Mouse (Mus musculus): ENCODE results near the gene Heatr6. TPM values are rescaled to one million over a fixed set of nuclear protein-coding genes. Genes with fewer than 3 reads are reported as not detected.

Heatr6 gene
- polyA plus RNA-seq, 1 experiment from 2014 or later: 34.1 TPM

DNA sequence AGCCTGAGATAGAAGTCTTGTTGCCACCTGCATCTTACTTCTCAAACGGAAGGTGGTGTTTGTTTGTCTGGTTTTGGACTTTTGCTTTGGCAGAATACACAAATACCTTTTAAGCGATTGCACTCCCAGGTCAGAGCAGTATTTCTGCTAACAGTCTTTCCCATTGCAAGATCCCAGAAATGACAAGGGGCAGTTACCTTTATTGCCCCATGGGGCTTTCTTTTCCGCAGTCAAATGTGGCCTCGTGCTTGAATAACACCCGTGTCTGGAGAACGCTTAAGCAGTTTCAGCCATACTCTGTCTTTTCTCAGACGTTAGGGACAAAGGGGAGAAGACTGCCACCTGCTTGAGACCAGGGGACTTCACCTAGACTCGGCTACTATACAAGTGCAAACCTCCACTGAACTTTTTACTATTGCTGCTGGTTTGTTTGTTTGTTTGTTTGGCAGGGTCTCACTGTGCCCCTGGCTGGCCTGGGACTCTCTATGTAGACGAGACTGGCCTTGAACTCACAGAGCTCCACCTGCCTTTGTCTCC, 65.2 kb downstream of the Heatr6 start:
- H3K9ac ChIP-seq: no peak overlapping the region
- H3K9me3 ChIP-seq (replicated peaks): no peaks in the 10 kb centered on the region
- H3K27ac ChIP-seq: no peak overlapping the region
- H3K4me1 ChIP-seq: peaks cover 12% of the 10 kb centered on the region; the same call in 1 of the 2 replicates
- no peak overlapping the region for H3K4me3 ChIP-seq
- H3K36me3 ChIP-seq: no peaks in the 10 kb centered on the region
- H3K4me2 ChIP-seq (replicated peaks): no peak overlapping the region
- no peak for ATAC-seq (ENCODE audit: low FRiP score)
- WGBS: 62% methylated on average over 9 of the region's 9 CpGs
- peaks cover 4% of the 10 kb centered on the region; the same call in 1 of the 2 replicates for H3K27me3 ChIP-seq

DNA sequence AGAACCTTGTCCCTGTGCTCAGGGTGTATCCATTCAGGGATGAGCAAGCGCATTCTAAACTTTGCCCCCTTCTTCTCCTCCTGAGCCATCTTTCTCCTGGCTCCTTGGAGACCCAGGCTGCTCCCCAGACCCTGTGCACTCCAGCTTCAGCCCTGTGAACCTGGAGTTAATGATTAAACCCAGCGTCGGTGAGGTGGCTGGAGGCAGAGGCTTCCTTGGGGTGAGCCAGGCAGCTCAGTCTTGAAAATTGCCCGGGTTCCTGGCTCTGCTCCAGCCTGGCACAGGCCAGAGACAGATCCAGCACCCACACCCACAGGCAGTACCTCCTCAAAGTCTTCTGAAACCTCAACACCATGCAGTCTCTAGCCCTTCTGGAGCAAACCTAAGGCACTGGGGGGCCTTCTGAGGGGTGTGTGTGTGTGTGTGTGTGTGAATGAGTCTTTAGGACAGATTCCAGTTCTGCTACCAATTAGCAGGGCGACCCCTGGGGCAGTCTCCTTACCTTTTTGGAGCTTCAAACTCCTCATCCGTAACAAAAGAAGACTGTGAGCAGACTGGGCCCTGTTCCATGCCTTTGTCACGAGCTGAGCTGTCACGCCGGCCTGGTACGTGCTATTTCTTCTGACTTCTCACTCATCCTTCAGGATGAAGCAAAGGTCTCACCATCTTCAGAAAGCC, 66.4 kb downstream of the Heatr6 start:
- 42% methylated on average over 10 of the region's 10 CpGs for WGBS
- ATAC-seq (ENCODE audit: low FRiP score): no peak
- peaks cover 4% of the 10 kb centered on the region; the same call in 1 of the 2 replicates for H3K27me3 ChIP-seq
- no peak overlapping the region for H3K4me3 ChIP-seq
- H3K4me1 ChIP-seq: peaks cover 12% of the 10 kb centered on the region; the same call in 1 of the 2 replicates
- H3K36me3 ChIP-seq: no peaks in the 10 kb centered on the region
- H3K27ac ChIP-seq: no peak overlapping the region
- no peaks in the 10 kb centered on the region for H3K9me3 ChIP-seq (replicated peaks)
- no peak overlapping the region for H3K9ac ChIP-seq
- no peak overlapping the region for H3K4me2 ChIP-seq (replicated peaks)

DNA sequence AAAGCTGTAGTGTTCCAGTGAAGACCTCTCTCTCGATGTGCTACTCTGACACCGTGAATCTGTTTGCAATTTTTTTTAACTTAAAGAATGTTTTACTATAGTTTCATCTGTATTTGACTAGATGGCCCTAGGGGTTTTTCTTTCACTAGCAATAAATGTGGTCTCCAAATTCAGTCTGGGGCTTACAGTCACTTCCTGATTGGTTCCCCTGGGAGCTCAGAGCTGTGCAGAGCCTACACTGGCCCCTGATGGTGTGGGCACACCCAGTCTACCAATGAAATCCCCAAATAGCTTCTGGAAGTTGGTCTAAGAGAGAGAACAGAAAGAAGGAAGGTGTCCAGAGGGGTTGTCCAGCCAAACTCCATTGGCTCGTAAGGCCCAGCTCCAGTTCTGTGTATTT, 72.6 kb downstream of the Heatr6 start:
- H3K27me3 ChIP-seq: no peaks in the 10 kb centered on the region
- no peaks in the 10 kb centered on the region for H3K36me3 ChIP-seq
- ATAC-seq (ENCODE audit: low FRiP score): no peak
- no peak overlapping the region for H3K9ac ChIP-seq
- no peak overlapping the region for H3K27ac ChIP-seq
- H3K9me3 ChIP-seq (replicated peaks): no peaks in the 10 kb centered on the region
- 87% methylated on average over 3 of the region's 3 CpGs for WGBS
- H3K4me2 ChIP-seq (replicated peaks): no peak overlapping the region
- no peak overlapping the region for H3K4me3 ChIP-seq
- no peaks in the 10 kb centered on the region for H3K4me1 ChIP-seq

DNA sequence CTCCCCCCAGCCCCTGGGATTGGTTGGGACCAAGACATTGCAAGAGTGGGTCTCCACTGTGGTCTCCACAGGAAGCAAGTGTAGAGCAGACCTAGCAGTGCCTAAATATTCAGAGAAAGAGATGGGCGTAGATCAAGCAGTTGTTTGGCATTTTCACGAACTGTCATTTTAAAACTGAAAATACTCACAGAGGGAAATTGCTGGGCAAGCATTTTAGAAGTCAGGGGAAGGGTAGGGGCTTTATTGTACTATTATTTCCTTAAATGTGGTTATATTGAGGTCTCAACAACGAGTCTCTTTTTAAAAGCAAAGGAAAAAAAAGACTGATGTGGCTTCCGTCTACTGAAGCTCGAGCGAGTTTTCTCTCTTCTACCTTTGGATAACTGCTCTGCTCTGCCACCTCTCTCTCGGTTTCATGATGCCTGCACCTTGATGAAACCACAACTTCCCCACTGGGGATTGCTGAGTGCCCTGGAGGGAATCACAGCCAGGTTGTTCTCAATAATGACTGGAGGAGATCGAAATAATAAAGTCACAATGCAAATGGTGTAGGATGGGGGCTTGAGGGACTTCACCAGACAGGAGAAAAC, 75.2 kb downstream of the Heatr6 start:
- ATAC-seq (ENCODE audit: low FRiP score): no peak
- Histone ChIP-seq H3K9ac (no peak overlapping the region), H3K4me2 (replicated peaks) (no peak overlapping the region), H3K27ac (no peak overlapping the region), H3K4me3 (no peak overlapping the region), H3K27me3 (no peaks in the 10 kb centered on the region), H3K4me1 (no peaks in the 10 kb centered on the region), H3K36me3 (no peaks in the 10 kb centered on the region), H3K9me3 (replicated peaks) (no peaks in the 10 kb centered on the region)
- 80% methylated on average over 8 of the region's 8 CpGs for WGBS

DNA sequence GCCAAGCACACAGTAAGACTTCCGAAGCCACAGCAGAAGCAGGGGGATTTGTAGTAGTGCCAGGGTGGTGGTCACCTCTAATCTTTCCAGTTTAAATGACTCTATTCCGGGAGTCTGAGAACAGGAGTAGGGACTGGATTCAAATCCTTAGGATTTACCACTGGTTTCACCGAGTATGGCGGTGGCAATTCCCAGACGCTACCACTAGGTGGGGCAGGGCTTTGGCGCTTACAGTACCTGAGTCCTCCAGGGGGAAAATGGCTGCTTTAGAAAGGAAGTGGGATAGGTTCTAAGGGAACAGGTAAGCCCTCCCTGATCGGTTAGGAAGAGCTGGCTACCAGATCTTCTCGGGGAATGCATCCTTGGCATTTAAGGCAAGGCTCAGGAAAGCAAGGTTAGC, 78.9 kb downstream of the Heatr6 start:
- 42% methylated on average over 8 of the region's 8 CpGs for WGBS
- no peaks in the 10 kb centered on the region for H3K4me1 ChIP-seq
- no peak overlapping the region for H3K4me2 ChIP-seq (replicated peaks)
- no peak overlapping the region for H3K9ac ChIP-seq
- no peak for ATAC-seq (ENCODE audit: low FRiP score)
- no peak overlapping the region for H3K4me3 ChIP-seq
- H3K36me3 ChIP-seq: no peaks in the 10 kb centered on the region
- no peaks in the 10 kb centered on the region for H3K27me3 ChIP-seq
- H3K27ac ChIP-seq: no peak overlapping the region
- H3K9me3 ChIP-seq (replicated peaks): no peaks in the 10 kb centered on the region

Other genes starting within 250 kb of the Heatr6 start
- gene Heatr9, start 231.5 kb upstream of the Heatr6 start, polyA plus RNA-seq (2016; fragmentation: Nextera tagmentation; extraction: Ambion mirVana): not detected in 2 replicates
- gene Ccl5, start 223.2 kb upstream of the Heatr6 start, polyA plus RNA-seq (2016; fragmentation: Nextera tagmentation; extraction: Ambion mirVana): not detected in 2 replicates
- 1.3 and 1.7 TPM in 2 replicates for gene Ccl9, start 175.1 kb upstream of the Heatr6 start, polyA plus RNA-seq (2016; fragmentation: Nextera tagmentation; extraction: Ambion mirVana)
- gene Ccl6, start 160.6 kb upstream of the Heatr6 start, polyA plus RNA-seq (2016; fragmentation: Nextera tagmentation; extraction: Ambion mirVana): 0.81 and 1.8 TPM in 2 replicates
- not detected in 2 replicates for gene Rpl9-ps1, start 108.1 kb upstream of the Heatr6 start, polyA plus RNA-seq (2016; fragmentation: Nextera tagmentation; extraction: Ambion mirVana)
- 1.2 and 1.3 TPM in 2 replicates for gene Ccl3, start 104.3 kb upstream of the Heatr6 start, polyA plus RNA-seq (2016; fragmentation: Nextera tagmentation; extraction: Ambion mirVana)
- 0.46 TPM in 1 of 2 replicates, not detected in the other for gene Ccl4, start 91.1 kb upstream of the Heatr6 start, polyA plus RNA-seq (2016; fragmentation: Nextera tagmentation; extraction: Ambion mirVana)
- 0.59 and 0.65 TPM in 2 replicates for gene Wfdc17, start 49.7 kb upstream of the Heatr6 start, polyA plus RNA-seq (2016; fragmentation: Nextera tagmentation; extraction: Ambion mirVana)
- not detected in 2 replicates for gene Wfdc18, start 44.7 kb upstream of the Heatr6 start, polyA plus RNA-seq (2016; fragmentation: Nextera tagmentation; extraction: Ambion mirVana)
- not detected in 2 replicates for gene Wfdc21, start 6.8 kb upstream of the Heatr6 start, polyA plus RNA-seq (2016; fragmentation: Nextera tagmentation; extraction: Ambion mirVana)
- 0.09 TPM in 1 of 2 replicates, not detected in the other for gene Hnf1b, start 96.4 kb downstream of the Heatr6 start, polyA plus RNA-seq (2016; fragmentation: Nextera tagmentation; extraction: Ambion mirVana)
- gene Ddx52, start 188.4 kb downstream of the Heatr6 start, polyA plus RNA-seq (2016; fragmentation: Nextera tagmentation; extraction: Ambion mirVana): 33.8 and 34.0 TPM in 2 replicates
- gene Synrg, start 210.7 kb downstream of the Heatr6 start, polyA plus RNA-seq (2016; fragmentation: Nextera tagmentation; extraction: Ambion mirVana): 29.2 and 31.1 TPM in 2 replicates